Mouse (Mus musculus): ENCODE results near the gene Usp7.

Usp7 gene

GRCm38 (mm10) chr16:8715513-8716080 is 76.5 kb downstream of the Usp7 start:
- DNase-seq = no peak

GRCm38 (mm10) chr16:8714851-8715250 is 77.3 kb downstream of the Usp7 start:
- no peak for DNase-seq

- no peak for DNase-seq
Observed at GRCm38 (mm10) chr16:8711998-8712397, 80.1 kb downstream of the Usp7 start.

- peak; percentile 74 for DNase-seq
Observed at GRCm38 (mm10) chr16:8700586-8700985, 91.5 kb downstream of the Usp7 start.

GRCm38 (mm10) chr16:8699556-8699955 is 92.6 kb downstream of the Usp7 start:
- DNase-seq = no peak

- no peak for DNase-seq
Observed at GRCm38 (mm10) chr16:8691206-8691605, 100.9 kb downstream of the Usp7 start.

GRCm38 (mm10) chr16:8689979-8690656 is 102.0 kb downstream of the Usp7 start:
- peak; percentile 62 for DNase-seq

- DNase-seq = no peak
Observed at GRCm38 (mm10) chr16:8687559-8688112, 104.5 kb downstream of the Usp7 start.

GRCm38 (mm10) chr16:8686871-8687535 is 105.1 kb downstream of the Usp7 start:
- no peak for DNase-seq

- peak; percentile 57 for DNase-seq
Observed at GRCm38 (mm10) chr16:8686121-8686870, 105.8 kb downstream of the Usp7 start.

- no peak for DNase-seq
Observed at GRCm38 (mm10) chr16:8685087-8685486, 107.0 kb downstream of the Usp7 start.

GRCm38 (mm10) chr16:8680470-8680869 is 111.6 kb downstream of the Usp7 start, which contains the start of gene Gm5767:
TSS of gene Gm5767 (plus strand) at chr16:8680770.
- DNase-seq = no peak

- DNase-seq = no peak
Observed at GRCm38 (mm10) chr16:8679780-8680179, 112.3 kb downstream of the Usp7 start.

GRCm38 (mm10) chr16:8678676-8679075 is 113.4 kb downstream of the Usp7 start:
- no peak for DNase-seq

- no peak for DNase-seq
Observed at GRCm38 (mm10) chr16:8678035-8678434, 114.1 kb downstream of the Usp7 start.

GRCm38 (mm10) chr16:8676800-8677199 is 115.3 kb downstream of the Usp7 start:
- DNase-seq = no peak

- DNase-seq = no peak
Observed at GRCm38 (mm10) chr16:8676228-8676627, 115.9 kb downstream of the Usp7 start.

- DNase-seq = no peak
Observed at GRCm38 (mm10) chr16:8675559-8675958, 116.5 kb downstream of the Usp7 start.

- DNase-seq = no peak
Observed at GRCm38 (mm10) chr16:8674165-8674564, 117.9 kb downstream of the Usp7 start.

GRCm38 (mm10) chr16:8673343-8673742 is 118.8 kb downstream of the Usp7 start:
- no peak for DNase-seq

- DNase-seq = peak; percentile 39
Observed at GRCm38 (mm10) chr16:8672811-8673210, 119.3 kb downstream of the Usp7 start.

GRCm38 (mm10) chr16:8672350-8672687 is 119.8 kb downstream of the Usp7 start:
- DNase-seq = no peak
